Mouse (Mus musculus) liver, embryonic 14.5 days (tissue): ENCODE measurements around the gene Dsp.

Experiments
- CTCF ChIP-seq: IDR thresholded peaks from 2 replicates; pipeline ENCODE4 v1.5.1; 2016; ENCODE audit warnings: antibody characterized with exemption, low read depth, control low read depth
- EP300 ChIP-seq: IDR thresholded peaks from 2 replicates; pipeline ENCODE4 v1.6.1; 2016; ENCODE audit warnings: antibody characterized with exemption, low read depth

DNA sequence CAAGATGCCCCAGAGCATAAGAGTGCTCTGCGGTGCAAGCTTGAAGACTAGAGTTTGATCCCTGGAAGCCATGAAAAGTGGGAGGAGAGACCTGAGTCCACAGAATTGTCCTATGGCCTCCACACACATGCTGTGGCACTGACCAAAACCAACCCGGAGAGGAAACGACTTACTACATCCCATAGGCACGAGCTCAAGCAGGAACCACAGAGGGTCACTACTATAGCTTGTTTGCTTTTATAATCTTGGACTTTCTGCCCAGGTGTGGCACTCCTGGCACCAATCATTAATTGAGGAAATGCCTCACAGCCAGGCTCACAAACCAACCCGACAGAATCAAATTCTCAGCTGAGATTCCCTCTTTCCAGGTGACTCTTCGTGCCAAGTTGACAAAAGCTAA is 50.3 kb downstream of the Dsp start:
- TF ChIP-seq EP300: no peak
- no peak for TF ChIP-seq CTCF
